Mouse (Mus musculus): ENCODE results near the gene Olfr10. TPM values are rescaled to one million over a fixed set of nuclear protein-coding genes. Genes with fewer than 3 reads are reported as not detected.

The Olfr10 gene
- polyA plus RNA-seq, 1 experiment from 2014 or later: not detected

Other genes starting within 250 kb of the Olfr10 start
- gene Tgtp2, start 240.5 kb upstream of the Olfr10 start, polyA plus RNA-seq (2014; fragmentation: Nextera tagmentation; extraction: Ambion mirVana): 0.06 TPM in 1 of 2 replicates, not detected in the other
- gene Ifi47, start 228.2 kb upstream of the Olfr10 start, polyA plus RNA-seq (2014; fragmentation: Nextera tagmentation; extraction: Ambion mirVana): 0.58 and 0.70 TPM in 2 replicates
- gene Olfr1396, start 189.9 kb upstream of the Olfr10 start, polyA plus RNA-seq (2014; fragmentation: Nextera tagmentation; extraction: Ambion mirVana): not detected in 2 replicates
- gene Olfr1395, start 162.5 kb upstream of the Olfr10 start, polyA plus RNA-seq (2014; fragmentation: Nextera tagmentation; extraction: Ambion mirVana): not detected in 2 replicates
- gene Olfr1394, start 150.4 kb upstream of the Olfr10 start, polyA plus RNA-seq (2014; fragmentation: Nextera tagmentation; extraction: Ambion mirVana): not detected in 2 replicates
- 0.37 TPM in 1 of 2 replicates, not detected in the other for gene Btnl9, start 117.6 kb upstream of the Olfr10 start, polyA plus RNA-seq (2014; fragmentation: Nextera tagmentation; extraction: Ambion mirVana)
- gene Zfp62, start 101.4 kb upstream of the Olfr10 start, polyA plus RNA-seq (2014; fragmentation: Nextera tagmentation; extraction: Ambion mirVana): 56.6 and 64.7 TPM in 2 replicates
- gene Mgat1, start 60.5 kb upstream of the Olfr10 start, polyA plus RNA-seq (2014; fragmentation: Nextera tagmentation; extraction: Ambion mirVana): 23.5 and 23.8 TPM in 2 replicates
- not detected in 2 replicates for gene Olfr1393, start 26.4 kb upstream of the Olfr10 start, polyA plus RNA-seq (2014; fragmentation: Nextera tagmentation; extraction: Ambion mirVana)
- gene Olfr1392, start 19.5 kb upstream of the Olfr10 start, polyA plus RNA-seq (2014; fragmentation: Nextera tagmentation; extraction: Ambion mirVana): not detected in 2 replicates
- gene Olfr1391, start 18.0 kb downstream of the Olfr10 start, polyA plus RNA-seq (2014; fragmentation: Nextera tagmentation; extraction: Ambion mirVana): not detected in 2 replicates
- gene Olfr1390, start 30.4 kb downstream of the Olfr10 start, polyA plus RNA-seq (2014; fragmentation: Nextera tagmentation; extraction: Ambion mirVana): not detected in 2 replicates
- not detected in 2 replicates for gene Olfr1389, start 118.3 kb downstream of the Olfr10 start, polyA plus RNA-seq (2014; fragmentation: Nextera tagmentation; extraction: Ambion mirVana)
- not detected in 2 replicates for gene Olfr1388, start 131.9 kb downstream of the Olfr10 start, polyA plus RNA-seq (2014; fragmentation: Nextera tagmentation; extraction: Ambion mirVana)
- gene Olfr1387, start 150.6 kb downstream of the Olfr10 start, polyA plus RNA-seq (2014; fragmentation: Nextera tagmentation; extraction: Ambion mirVana): not detected in 2 replicates
- not detected in 2 replicates for gene Olfr1386, start 160.3 kb downstream of the Olfr10 start, polyA plus RNA-seq (2014; fragmentation: Nextera tagmentation; extraction: Ambion mirVana)
- not detected in 2 replicates for gene Olfr1385, start 184.3 kb downstream of the Olfr10 start, polyA plus RNA-seq (2014; fragmentation: Nextera tagmentation; extraction: Ambion mirVana)
- not detected in 2 replicates for gene Olfr1384, start 202.0 kb downstream of the Olfr10 start, polyA plus RNA-seq (2014; fragmentation: Nextera tagmentation; extraction: Ambion mirVana)
- gene Olfr1383, start 214.9 kb downstream of the Olfr10 start, polyA plus RNA-seq (2014; fragmentation: Nextera tagmentation; extraction: Ambion mirVana): not detected in 2 replicates
- not detected in 2 replicates for gene Olfr1382, start 223.5 kb downstream of the Olfr10 start, polyA plus RNA-seq (2014; fragmentation: Nextera tagmentation; extraction: Ambion mirVana)
- not detected in 2 replicates for gene Olfr1381, start 238.7 kb downstream of the Olfr10 start, polyA plus RNA-seq (2014; fragmentation: Nextera tagmentation; extraction: Ambion mirVana)